Mouse (Mus musculus): ENCODE data around the gene Spink8. TPM values are rescaled to one million over a fixed set of nuclear protein-coding genes. Genes with fewer than 3 reads are reported as not detected.

Spink8 gene
- polyA plus RNA-seq, 1 experiment from 2014 or later, result not detected

Other genes starting within 250 kb of the Spink8 start
- not detected in 2 replicates for gene Fbxw15, start 244.0 kb upstream of the Spink8 start, polyA plus RNA-seq (2015; fragmentation: Nextera tagmentation; extraction: Ambion mirVana)
- gene Fbxw24, start 186.2 kb upstream of the Spink8 start, polyA plus RNA-seq (2015; fragmentation: Nextera tagmentation; extraction: Ambion mirVana), result not detected in 2 replicates
- gene Fbxw25, start 147.6 kb upstream of the Spink8 start, polyA plus RNA-seq (2015; fragmentation: Nextera tagmentation; extraction: Ambion mirVana), result not detected in 2 replicates
- not detected in 2 replicates for gene Fbxw18, start 109.6 kb upstream of the Spink8 start, polyA plus RNA-seq (2015; fragmentation: Nextera tagmentation; extraction: Ambion mirVana)
- not detected in 2 replicates for gene Fbxw26, start 66.2 kb upstream of the Spink8 start, polyA plus RNA-seq (2015; fragmentation: Nextera tagmentation; extraction: Ambion mirVana)
- not detected in 2 replicates for gene Fbxw27, start 21.6 kb upstream of the Spink8 start, polyA plus RNA-seq (2015; fragmentation: Nextera tagmentation; extraction: Ambion mirVana)
- 58.1 and 59.2 TPM in 2 replicates for gene Nme6, start 20.5 kb downstream of the Spink8 start, polyA plus RNA-seq (2015; fragmentation: Nextera tagmentation; extraction: Ambion mirVana)
- gene Camp, start 37.3 kb downstream of the Spink8 start, polyA plus RNA-seq (2015; fragmentation: Nextera tagmentation; extraction: Ambion mirVana), result 1.3 and 2.1 TPM in 2 replicates
- 14.2 and 14.3 TPM in 2 replicates for gene Cdc25a, start 63.3 kb downstream of the Spink8 start, polyA plus RNA-seq (2015; fragmentation: Nextera tagmentation; extraction: Ambion mirVana)
- 88.0 and 89.1 TPM in 2 replicates for gene Map4, start 119.2 kb downstream of the Spink8 start, polyA plus RNA-seq (2015; fragmentation: Nextera tagmentation; extraction: Ambion mirVana)